8 mouse cellular contexts compared by ENCODE assay signal in genomic region chr4:155408695-155409057, GRCm38 (mm10). TPM values are rescaled to one million over a fixed set of nuclear protein-coding genes. Genes with fewer than 3 reads are reported as not detected.
A peak's percentile ranks its signal among the peaks of the same experiment; 100 is the strongest.
DNase-seq lines count a peak whose midpoint lies in the region; ATAC-seq and TF ChIP-seq lines count a peak whose summit lies in the region.

No protein-coding gene starts in this region.

- DNase-seq in layer of hippocampus, adult 2 months (ENCODE audit: low spot score in 2 of 2), result peak in 1 of 2 experiments; percentile 23
- DNase-seq in layer of hippocampus, postnatal 10 days (ENCODE audit: low spot score in 2 of 2), result no peak
- DNase-seq in intestine, embryonic 14.5 days (ENCODE audit: low spot score), result no peak
- no peak for DNase-seq in urinary bladder, postnatal 4 days (ENCODE audit: low spot score in 2 of 2)
- no peak for DNase-seq in ovary, adult 18-20 months (ENCODE audit: low spot score)
- no peak for DNase-seq in adrenal gland, postnatal 25 days

- H3K27ac ChIP-seq in layer of hippocampus, adult 2 months, result peak overlapping the region; percentile 90
- no peak overlapping the region for H3K27ac ChIP-seq in embryonic facial prominence, embryonic 13.5 days
- H3K27ac ChIP-seq in intestine, embryonic 14.5 days (ENCODE audit: low read depth), result peak overlapping the region; percentile 6; the same call in 1 of the 2 replicates
- H3K27ac ChIP-seq in neural tube, embryonic 12.5 days, result no peak overlapping the region

- peak; percentile 70 for TF ChIP-seq CTCF in layer of hippocampus, adult 2 months (conservative IDR thresholded peaks at IDR 0.05)

- H3K9me3 ChIP-seq in embryonic facial prominence, embryonic 13.5 days, result no peaks in the 10 kb centered on the region
- H3K9me3 ChIP-seq in intestine, embryonic 14.5 days (ENCODE audit: control insufficient read depth, low read length), result no peaks in the 10 kb centered on the region; the same call in 1 of the 2 replicates
- H3K9me3 ChIP-seq in neural tube, embryonic 12.5 days, result no peaks in the 10 kb centered on the region

- 2% methylated on average over 8 of the region's 8 CpGs for WGBS in embryonic facial prominence, embryonic 13.5 days
- WGBS in intestine, embryonic 14.5 days, result 3% methylated on average over 8 of the region's 8 CpGs
- WGBS in neural tube, embryonic 12.5 days, result 4% methylated on average over 8 of the region's 8 CpGs

- H3K4me1 ChIP-seq in embryonic facial prominence, embryonic 13.5 days, result peaks cover 10% of the 10 kb centered on the region; the same call in 1 of the 2 replicates
- peaks cover 8% of the 10 kb centered on the region; the same call in 1 of the 2 replicates for H3K4me1 ChIP-seq in intestine, embryonic 14.5 days (replicated peaks; ENCODE audit: control insufficient read depth, insufficient read depth, low read length)
- H3K4me1 ChIP-seq in neural tube, embryonic 12.5 days, result peaks cover 5% of the 10 kb centered on the region; the same call in 1 of the 2 replicates

- peak overlapping the region; percentile 69 for H3K4me3 ChIP-seq in layer of hippocampus, adult 2 months
- H3K4me3 ChIP-seq in embryonic facial prominence, embryonic 13.5 days, result peak overlapping the region; percentile 57
- H3K4me3 ChIP-seq in intestine, embryonic 14.5 days (ENCODE audit: low read depth, low read length), result peak overlapping the region; percentile 48
- peak overlapping the region; percentile 58 for H3K4me3 ChIP-seq in neural tube, embryonic 12.5 days

- H3K4me2 ChIP-seq in embryonic facial prominence, embryonic 13.5 days, result peak overlapping the region; percentile 87
- H3K4me2 ChIP-seq in intestine, embryonic 14.5 days (ENCODE audit: low read length), result peak overlapping the region; percentile 79
- peak overlapping the region; percentile 93 for H3K4me2 ChIP-seq in neural tube, embryonic 12.5 days (replicated peaks)

- no peaks in the 10 kb centered on the region for H3K27me3 ChIP-seq in embryonic facial prominence, embryonic 13.5 days
- H3K27me3 ChIP-seq in intestine, embryonic 14.5 days (replicated peaks; ENCODE audit: control insufficient read depth, insufficient read depth, low read length), result no peaks in the 10 kb centered on the region
- H3K27me3 ChIP-seq in neural tube, embryonic 12.5 days (replicated peaks), result no peaks in the 10 kb centered on the region

- H3K9ac ChIP-seq in embryonic facial prominence, embryonic 13.5 days, result peak overlapping the region; percentile 66; the same call in 1 of the 2 replicates
- H3K9ac ChIP-seq in intestine, embryonic 14.5 days (ENCODE audit: low read length), result no peak overlapping the region
- H3K9ac ChIP-seq in neural tube, embryonic 12.5 days, result 0 out of 2 replicates have a peak overlapping the region, but pooled peaks have one; percentile 13

- H3K36me3 ChIP-seq in embryonic facial prominence, embryonic 13.5 days, result no peaks in the 10 kb centered on the region
- no peaks in the 10 kb centered on the region for H3K36me3 ChIP-seq in intestine, embryonic 14.5 days (ENCODE audit: control insufficient read depth, insufficient read depth, low read length)
- H3K36me3 ChIP-seq in neural tube, embryonic 12.5 days, result no peaks in the 10 kb centered on the region

- no peak for ATAC-seq in embryonic facial prominence, embryonic 13.5 days (ENCODE audit: insufficient number of reproducible peaks, insufficient read depth, low FRiP score, low TSS enrichment, low read depth)
- peak; percentile 42; the same call in 1 of the 2 replicates for ATAC-seq in intestine, embryonic 14.5 days (replicated peaks; ENCODE audit: low FRiP score, low TSS enrichment, low read depth)
- peak; percentile 53; the same call in 1 of the 2 replicates for ATAC-seq in neural tube, embryonic 12.5 days (ENCODE audit: low FRiP score, low read depth)

RNA-seq across cellular contexts. Expression of gene Cfap74, which starts 0.3 kb away (rescaled TPM):
- 10 to 100 TPM; 13.8 to 16.2 TPM for total RNA-seq in layer of hippocampus, adult 2 months (2021)
- 1 to 10 TPM; 8.6 to 9.6 TPM for total RNA-seq in layer of hippocampus, postnatal 10 days (2021)
- polyA plus RNA-seq in embryonic facial prominence, embryonic 13.5 days (2015; fragmentation: Nextera tagmentation; extraction: Ambion mirVana), result 3.8 and 4.7 TPM in 2 replicates
- 1.8 and 3.0 TPM in 2 replicates for polyA plus RNA-seq in intestine, embryonic 14.5 days (2014; fragmentation: Nextera tagmentation; extraction: Ambion mirVana)
- polyA plus RNA-seq in neural tube, embryonic 12.5 days (2016; fragmentation: Nextera tagmentation; extraction: Ambion mirVana), result 4.0 and 4.7 TPM in 2 replicates
- 0.71 and 1.5 TPM in 2 replicates for total RNA-seq in adrenal gland, postnatal 25 days (2021)

RNA-seq across cellular contexts. Expression of gene Gabrd, which starts 10.8 kb away (rescaled TPM):
- total RNA-seq in layer of hippocampus, adult 2 months (2021), result 10 to 100 TPM; 24.2 to 28.4 TPM
- total RNA-seq in layer of hippocampus, postnatal 10 days (2021), result 1 to 10 TPM; 8.6 to 9.5 TPM
- not detected in 2 replicates for polyA plus RNA-seq in embryonic facial prominence, embryonic 13.5 days (2015; fragmentation: Nextera tagmentation; extraction: Ambion mirVana)
- 0.18 TPM in 1 of 2 replicates, not detected in the other for polyA plus RNA-seq in intestine, embryonic 14.5 days (2014; fragmentation: Nextera tagmentation; extraction: Ambion mirVana)
- polyA plus RNA-seq in neural tube, embryonic 12.5 days (2016; fragmentation: Nextera tagmentation; extraction: Ambion mirVana), result 0.34 TPM in 1 of 2 replicates, not detected in the other
- total RNA-seq in adrenal gland, postnatal 25 days (2021), result not detected in 2 replicates

RNA-seq across cellular contexts. Expression of gene Prkcz, which starts 47.5 kb away (rescaled TPM):
- 100 to 1,000 TPM; 158 to 160 TPM for total RNA-seq in layer of hippocampus, adult 2 months (2021)
- total RNA-seq in layer of hippocampus, postnatal 10 days (2021), result 100 to 1,000 TPM; 123 to 138 TPM
- 10.9 and 12.4 TPM in 2 replicates for polyA plus RNA-seq in embryonic facial prominence, embryonic 13.5 days (2015; fragmentation: Nextera tagmentation; extraction: Ambion mirVana)
- 21.9 and 24.1 TPM in 2 replicates for polyA plus RNA-seq in intestine, embryonic 14.5 days (2014; fragmentation: Nextera tagmentation; extraction: Ambion mirVana)
- 33.3 and 35.8 TPM in 2 replicates for polyA plus RNA-seq in neural tube, embryonic 12.5 days (2016; fragmentation: Nextera tagmentation; extraction: Ambion mirVana)
- 2.5 and 6.3 TPM in 2 replicates for total RNA-seq in adrenal gland, postnatal 25 days (2021)

Comparison
In these comparisons a context has a peak if more than half of its experiments do, and no peak if none do; other contexts are left out.
1. H3K27ac ChIP-seq: peak in layer of hippocampus, adult 2 months (single experiment) and intestine, embryonic 14.5 days (single experiment); none in embryonic facial prominence, embryonic 13.5 days (single experiment) and neural tube, embryonic 12.5 days (single experiment).
2. RNA of gene Prkcz, which starts 47.5 kb away (total RNA-seq): 158 to 160 TPM in layer of hippocampus, adult 2 months and 123 to 138 TPM in layer of hippocampus, postnatal 10 days; 2.5 to 6.3 TPM in adrenal gland, postnatal 25 days; every median in the first group is over 10 times any median in the second.
3. Peak in every context shown above with its lines, with median percentiles within 50 percentile points of each other: H3K4me3 ChIP-seq and H3K4me2 ChIP-seq.